Mouse (Mus musculus) gastrocnemius, postnatal 25 days (tissue): ENCODE data around the gene Endod1. TPM values are rescaled to one million over a fixed set of nuclear protein-coding genes. Genes with fewer than 3 reads are reported as not detected.

Source experiments
- DNase-seq: peaks from one replicate; pipeline ENCODE4 v3.0.0; 2022
- long read RNA-seq, 2 experiments: library from polyadenylated mRNA; stranded (forward); transcript quantifications; one replicate each; pipeline ENCODE4 v2.0.0; 2021
- total RNA-seq, 2 experiments: library from RNA; stranded (reverse); gene quantifications; 1 replicate in 1 of 2; 2 replicates in 1 of 2; pipeline ENCODE4 v1.2.3; 2021

The Endod1 gene
- 1 to 10 TPM; 3.8 to 4.1 TPM for total RNA-seq
- long read RNA-seq, experiment 1, full-length matches to known transcripts = 2 of 3 reads
- long read RNA-seq, experiment 1, partial matches to known transcripts = 1 of 3 reads
- long read RNA-seq, experiment 1, other reads (novel, unspliced or antisense) = 0 of 3 reads
- long read RNA-seq, experiment 2, full-length matches to known transcripts = 4 of 4 reads
- long read RNA-seq, experiment 2, partial matches to known transcripts = 0 of 4 reads
- long read RNA-seq, experiment 2, other reads (novel, unspliced or antisense) = 0 of 4 reads

GRCm38 (mm10) chr9:14381353-14382055 is at the start of gene Endod1:
Gene Endod1 (minus strand): TSS chr9:14381507.
- peak; percentile 14 for DNase-seq

DNA sequence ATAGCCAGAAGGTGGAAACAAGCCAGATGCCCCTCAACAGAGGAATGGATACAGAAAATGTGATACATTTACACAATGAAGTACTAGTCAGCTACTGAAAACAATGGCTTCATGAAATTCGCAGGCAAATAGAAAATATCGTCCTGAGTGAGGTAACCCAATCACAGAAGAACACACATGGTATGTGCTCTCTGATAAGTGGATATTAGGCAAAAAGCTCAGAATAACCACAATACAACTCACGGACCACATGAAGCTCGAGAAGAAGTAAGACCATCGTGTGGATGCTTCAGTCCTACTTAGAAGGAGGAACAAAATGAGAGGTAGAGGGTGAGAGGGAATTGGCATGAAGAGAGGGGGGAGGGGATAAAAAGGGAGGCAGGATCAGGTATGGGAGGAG is 27.8 kb upstream of the Endod1 start:
- no peak for DNase-seq

GRCm38 (mm10) chr9:14408044-14408443 is 26.7 kb upstream of the Endod1 start:
- DNase-seq = no peak

DNA sequence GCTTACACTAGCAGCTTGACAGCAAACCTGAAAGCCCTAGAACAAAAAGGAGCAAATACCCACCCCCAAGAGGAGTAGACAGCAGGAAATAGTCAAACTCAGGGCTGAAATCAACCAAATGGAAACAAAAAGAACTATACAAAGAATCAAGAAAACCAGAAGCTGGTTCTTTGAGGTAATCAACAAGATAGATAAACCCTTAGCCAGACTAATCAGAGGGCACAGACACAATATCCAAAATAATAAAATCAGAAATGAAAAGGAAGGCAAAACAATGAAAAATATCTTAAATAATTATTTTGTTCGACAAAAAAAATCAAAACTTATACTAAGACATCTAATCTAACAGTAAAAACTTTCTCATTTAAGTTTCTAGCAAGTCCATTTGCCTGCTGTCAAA is 24.7 kb upstream of the Endod1 start:
- no peak for DNase-seq

GRCm38 (mm10) chr9:14402099-14402498 is 20.8 kb upstream of the Endod1 start:
- DNase-seq = no peak

DNA sequence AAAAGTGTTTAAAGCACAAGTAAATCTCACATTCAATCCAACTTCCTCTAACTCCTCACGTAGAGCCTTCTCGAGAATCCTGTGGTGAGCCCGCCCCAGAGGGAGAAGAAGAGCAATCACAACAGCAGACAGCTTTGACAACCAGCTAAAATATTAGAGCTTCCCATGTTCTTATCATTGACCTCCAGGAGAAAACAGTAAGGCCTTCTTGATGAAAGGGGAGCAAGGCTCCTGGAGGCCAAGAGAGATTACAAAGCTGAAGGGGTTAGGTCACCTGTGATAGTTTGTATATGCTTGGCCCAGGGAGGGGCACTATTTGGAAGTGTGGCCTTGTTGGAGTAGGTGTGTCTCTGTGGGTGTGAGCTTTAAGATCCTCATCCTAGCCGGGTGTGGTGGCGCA is 19.1 kb upstream of the Endod1 start:
- DNase-seq = no peak

DNA sequence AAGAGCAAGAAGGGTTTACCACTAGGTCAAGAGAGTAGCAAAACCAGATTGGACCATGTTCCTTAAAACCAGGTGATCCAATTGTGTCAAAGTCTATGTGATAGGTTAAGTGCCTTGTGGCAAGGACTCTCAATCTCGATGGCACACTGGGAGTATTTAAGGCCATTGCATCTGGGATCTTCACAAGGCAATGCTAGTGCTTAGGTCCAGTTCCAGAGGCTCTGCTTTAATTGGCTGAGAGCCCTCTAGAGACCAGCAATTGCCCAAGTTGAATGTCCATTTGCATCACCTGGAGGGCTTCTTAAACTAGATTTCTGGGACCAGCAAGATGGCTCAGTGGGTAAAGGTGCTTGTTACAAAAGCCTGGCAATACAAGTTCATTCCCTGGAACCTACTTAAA is 17.6 kb upstream of the Endod1 start:
- DNase-seq = no peak

- DNase-seq = no peak
Measured at GRCm38 (mm10) chr9:14398084-14398483, 16.8 kb upstream of the Endod1 start.

DNA sequence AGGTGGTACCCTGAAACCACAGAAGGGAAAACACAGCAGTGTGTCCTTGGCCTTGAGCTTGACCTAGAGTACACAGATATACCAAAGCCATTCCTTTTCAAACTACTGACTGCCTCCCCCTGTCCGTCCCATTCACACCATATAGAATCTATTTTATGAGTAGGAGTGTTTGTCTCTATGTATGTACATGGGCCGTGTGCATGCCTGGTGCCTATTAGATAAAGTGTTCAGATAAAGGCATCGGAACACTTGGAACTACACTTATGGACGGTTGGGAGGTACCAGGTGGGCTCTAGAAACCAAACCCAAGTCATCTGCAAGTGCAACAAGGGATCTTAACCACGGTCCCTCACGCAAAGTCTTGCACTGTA is 16.1 kb upstream of the Endod1 start:
- no peak for DNase-seq

- no peak for DNase-seq
Measured at GRCm38 (mm10) chr9:14396819-14397448, 15.6 kb upstream of the Endod1 start.

DNA sequence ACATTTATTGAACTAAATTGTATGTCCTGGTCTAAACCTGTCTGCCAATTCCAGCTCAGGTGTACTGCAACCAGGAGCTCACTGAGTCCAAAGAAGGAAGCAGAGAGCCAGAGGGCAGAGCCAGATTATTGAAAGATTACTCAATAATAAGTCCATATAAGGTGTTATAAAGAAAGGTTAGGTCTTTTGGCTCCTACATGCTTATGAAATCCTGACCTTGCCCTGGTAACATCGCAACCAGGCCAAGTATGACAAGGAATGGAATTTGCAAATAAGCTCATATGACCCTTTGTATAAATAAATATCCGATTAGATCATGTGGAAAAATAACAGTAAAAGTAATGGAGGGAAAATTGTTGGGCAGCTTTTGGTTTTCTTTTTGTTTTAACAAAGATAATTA is 14.8 kb upstream of the Endod1 start:
- DNase-seq = no peak

DNA sequence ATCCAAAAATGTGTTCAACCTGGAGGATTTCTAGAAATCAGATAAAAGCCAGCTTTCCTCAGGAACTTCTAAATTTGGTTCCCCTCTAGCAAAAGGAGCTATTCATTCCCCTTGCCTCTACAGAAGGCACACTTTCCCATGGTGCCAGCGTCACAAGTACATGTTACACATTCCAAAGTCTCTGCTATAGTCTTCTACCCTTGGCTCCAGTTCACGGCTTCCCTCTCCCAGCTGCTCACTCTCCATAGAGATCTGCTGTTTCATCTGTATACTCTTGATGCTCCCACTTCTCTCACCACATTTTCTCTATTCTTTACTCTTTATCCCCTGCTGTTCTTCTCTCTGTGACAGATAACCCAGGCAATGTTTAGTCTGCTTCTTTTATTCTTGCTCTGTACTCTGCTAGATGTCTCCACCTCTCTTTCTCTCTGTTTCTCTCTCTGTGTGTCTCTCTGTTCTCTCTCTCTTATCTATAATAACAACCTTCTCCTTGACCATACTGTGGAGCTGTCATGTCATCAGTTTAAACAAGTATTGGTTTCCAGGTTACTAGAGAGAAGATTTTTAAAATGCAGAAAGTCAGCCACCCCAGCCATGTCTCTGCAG is 13.8 kb upstream of the Endod1 start:
- DNase-seq = no peak

GRCm38 (mm10) chr9:14391841-14392318 is 10.6 kb upstream of the Endod1 start:
- DNase-seq = no peak

DNA sequence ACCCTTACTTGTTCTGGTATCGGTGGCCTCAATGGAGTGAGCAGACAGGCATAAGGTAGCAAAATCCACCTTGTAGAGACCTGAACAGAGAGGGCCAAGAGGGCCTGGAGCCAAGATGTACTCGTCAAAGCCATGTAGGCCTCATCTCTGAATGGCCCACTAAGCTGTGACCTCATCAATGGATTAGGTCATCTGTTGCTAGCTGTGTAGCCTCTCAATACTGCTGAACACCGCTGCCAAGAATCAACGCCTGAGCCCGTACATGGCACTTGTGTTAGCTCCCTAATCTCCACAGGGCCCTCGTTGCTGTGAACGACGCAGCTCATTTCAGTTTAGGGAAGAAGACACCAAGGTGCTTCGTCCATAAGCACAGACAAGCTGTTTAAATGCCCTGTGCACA is 10.0 kb upstream of the Endod1 start:
- no peak for DNase-seq

DNA sequence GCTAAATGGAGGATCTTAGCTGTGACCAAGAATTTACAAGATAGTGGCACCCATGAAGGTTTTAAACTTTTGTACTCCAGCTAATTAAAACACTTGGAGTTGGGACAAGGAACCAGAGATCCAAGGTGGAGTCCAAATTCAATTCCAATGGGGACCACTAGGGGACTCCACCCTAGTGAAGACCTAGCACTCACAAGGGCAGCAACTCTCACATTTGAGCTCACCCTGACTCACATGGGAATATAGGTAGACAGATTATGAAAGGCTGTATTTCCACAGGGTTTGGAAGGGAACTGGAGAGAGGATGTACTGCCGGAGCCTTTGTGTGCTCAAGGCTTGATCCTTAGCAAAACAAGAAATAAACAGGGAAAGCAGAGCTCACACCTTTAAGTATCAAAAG is 9.0 kb upstream of the Endod1 start:
- DNase-seq = no peak

- DNase-seq = no peak
Measured at GRCm38 (mm10) chr9:14389050-14389621, 7.8 kb upstream of the Endod1 start.

DNA sequence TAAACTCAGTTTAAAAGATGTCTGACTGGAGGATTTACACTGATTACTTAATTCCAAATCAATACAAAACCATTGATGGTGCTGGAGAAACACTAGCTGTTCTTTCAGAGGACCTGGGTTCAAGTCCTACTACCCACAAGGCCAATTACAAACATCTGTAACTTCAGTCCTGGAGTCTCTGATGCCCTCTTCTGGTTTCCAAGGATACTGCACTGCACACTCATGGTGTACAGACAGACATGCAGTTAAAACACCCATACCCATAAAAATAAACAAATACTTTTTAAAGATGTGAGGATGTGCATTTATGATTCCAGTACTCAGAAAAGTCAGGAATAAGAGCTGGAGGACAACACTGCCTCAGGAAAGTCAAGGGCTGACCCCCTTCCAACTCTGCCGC is 6.7 kb upstream of the Endod1 start:
- no peak for DNase-seq

DNA sequence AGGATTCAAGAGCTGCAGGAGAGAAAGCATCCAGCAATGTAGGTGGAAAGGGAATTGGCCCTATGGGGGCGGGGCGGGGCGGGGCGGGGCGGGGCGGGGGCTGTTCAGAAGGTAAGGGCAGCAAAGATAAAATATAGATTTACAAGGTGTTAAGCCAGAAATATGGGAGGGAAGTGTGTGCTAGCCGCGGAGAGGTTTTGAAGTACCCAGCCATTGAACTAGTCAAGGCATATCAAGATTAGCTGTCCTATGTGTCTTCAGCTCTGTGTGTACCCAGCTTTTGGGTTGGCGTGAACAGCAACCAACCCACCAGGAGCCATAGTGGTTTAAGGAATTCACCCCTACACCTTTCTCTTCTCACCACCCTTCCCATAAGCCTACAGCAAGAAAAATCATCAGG is 5.5 kb upstream of the Endod1 start:
- DNase-seq = no peak

GRCm38 (mm10) chr9:14385665-14386064 is 4.4 kb upstream of the Endod1 start:
- no peak for DNase-seq

DNA sequence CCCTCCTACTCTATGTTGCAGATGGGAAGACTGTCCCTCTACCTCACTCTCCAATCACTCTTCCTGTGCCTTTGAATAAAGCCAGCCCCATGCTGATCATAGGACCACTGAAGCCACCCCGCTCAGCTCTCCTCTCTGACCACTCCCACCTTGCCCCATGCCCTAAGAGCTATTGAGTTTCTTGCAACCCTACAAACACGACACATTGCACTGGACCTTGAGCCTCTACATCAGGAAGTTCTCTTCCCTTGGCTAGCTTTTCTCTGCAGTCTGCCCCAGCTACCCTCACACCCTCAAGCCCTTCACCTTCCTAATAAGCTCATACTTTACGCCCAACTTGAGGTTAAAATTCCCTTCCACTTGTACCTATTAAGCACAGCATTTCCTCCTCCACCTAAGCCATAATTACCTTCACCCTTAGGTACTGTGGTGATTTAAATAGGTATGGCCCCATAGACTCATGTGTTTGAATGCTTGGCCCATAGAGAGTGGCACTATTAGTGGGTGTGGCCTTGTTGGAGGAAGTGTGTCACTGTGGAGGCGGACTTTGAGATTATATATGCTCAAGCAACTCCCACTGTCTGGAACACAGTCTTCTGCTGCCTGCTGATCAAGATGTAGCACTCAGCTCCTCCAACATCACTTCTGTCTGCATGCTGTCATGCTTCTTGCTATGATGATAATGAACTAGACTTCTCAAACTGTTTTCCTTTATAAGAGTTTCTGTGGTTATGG is 2.0 kb upstream of the Endod1 start:
- no peak for DNase-seq

- DNase-seq = no peak
Measured at GRCm38 (mm10) chr9:14382256-14382791, 1.0 kb upstream of the Endod1 start.
